Mouse (Mus musculus): ENCODE measurements around the gene Tpbgl. TPM values are rescaled to one million over a fixed set of nuclear protein-coding genes. Genes with fewer than 3 reads are reported as not detected.

Tpbgl gene
- polyA plus RNA-seq, 1 experiment = 2.8 TPM

DNA sequence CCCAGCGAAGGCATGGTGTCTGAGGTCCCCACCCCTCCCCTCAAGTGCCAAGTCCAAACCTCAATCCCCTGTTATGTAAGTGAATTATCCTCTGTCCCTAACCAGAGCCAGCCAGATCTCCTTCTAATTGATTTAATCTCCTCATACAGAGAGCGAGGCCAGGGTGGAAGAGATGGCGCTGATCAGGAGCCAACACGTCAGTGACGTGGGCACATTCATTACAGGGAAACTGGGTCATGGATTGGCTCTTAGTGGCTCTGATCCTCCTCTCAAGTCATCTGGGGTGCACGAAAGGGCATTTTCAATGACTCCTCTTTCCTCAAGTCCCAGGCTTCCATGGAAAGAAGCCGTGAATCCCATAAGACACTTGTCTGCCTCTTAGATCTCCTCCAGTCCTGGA is 17.8 kb upstream of the Tpbgl start:
- Histone ChIP-seq H3K4me1 (ENCODE audit: control insufficient read depth, insufficient read depth, low read length) (no peaks in the 10 kb centered on the region), H3K4me3 (ENCODE audit: insufficient read depth, low read length) (no peak overlapping the region), H3K27ac (ENCODE audit: insufficient read depth, low read length) (no peak overlapping the region)
- no peak for TF ChIP-seq CTCF (IDR thresholded peaks at IDR 0.05; ENCODE audit: extremely low read depth, insufficient read depth, low read length)
- TF ChIP-seq POLR2A (IDR thresholded peaks at IDR 0.05; ENCODE audit: extremely low read depth, insufficient read depth, low read length) = no peak

DNA sequence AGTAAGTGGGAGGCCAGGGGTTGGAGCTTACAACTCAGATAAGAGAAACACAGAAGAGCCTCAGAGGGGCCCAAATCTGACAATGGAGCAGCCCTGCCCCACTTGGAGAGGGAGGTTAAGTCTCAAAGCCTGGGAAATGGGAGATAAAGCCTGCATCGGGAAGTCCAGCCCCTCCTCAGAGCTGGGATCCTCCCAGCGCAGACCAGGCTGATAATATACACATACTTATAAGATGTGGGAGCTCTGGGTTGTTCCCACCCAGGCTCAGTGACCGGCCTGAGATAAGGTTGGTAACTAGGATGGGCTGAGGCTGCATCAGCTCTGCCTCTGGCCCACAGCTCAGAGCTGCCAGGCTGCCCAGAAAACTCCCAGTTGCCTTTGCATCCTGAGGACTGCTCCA is 15.2 kb upstream of the Tpbgl start:
- H3K4me3 ChIP-seq (ENCODE audit: insufficient read depth, low read length) = no peak overlapping the region
- TF ChIP-seq POLR2A (IDR thresholded peaks at IDR 0.05; ENCODE audit: extremely low read depth, insufficient read depth, low read length) (no peak), CTCF (IDR thresholded peaks at IDR 0.05; ENCODE audit: extremely low read depth, insufficient read depth, low read length) (no peak)
- H3K4me1 ChIP-seq (ENCODE audit: control insufficient read depth, insufficient read depth, low read length) = no peaks in the 10 kb centered on the region
- H3K27ac ChIP-seq (ENCODE audit: insufficient read depth, low read length) = no peak overlapping the region

DNA sequence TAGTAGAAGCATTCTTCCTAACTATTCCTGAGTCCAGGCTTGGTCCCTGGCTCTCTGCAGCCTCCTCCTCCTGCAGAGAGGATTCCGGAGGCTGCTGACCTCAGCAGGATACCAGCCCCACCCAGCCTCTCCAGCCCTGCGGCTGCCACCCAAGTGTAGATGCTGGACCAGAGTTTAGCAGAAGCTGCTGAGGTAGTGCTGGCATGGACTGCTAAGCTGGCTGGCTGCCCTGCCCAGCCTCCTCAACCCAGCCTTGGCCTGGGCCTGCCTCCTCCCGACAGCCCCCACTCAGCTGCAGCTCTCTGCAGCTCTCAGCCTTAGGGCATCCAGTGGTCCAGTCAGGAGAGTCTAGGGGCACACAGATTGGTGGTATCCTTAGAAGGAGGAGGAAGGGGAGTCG is 14.3 kb upstream of the Tpbgl start:
- Histone ChIP-seq H3K27ac (ENCODE audit: insufficient read depth, low read length) (no peak overlapping the region), H3K4me3 (ENCODE audit: insufficient read depth, low read length) (no peak overlapping the region), H3K4me1 (ENCODE audit: control insufficient read depth, insufficient read depth, low read length) (no peaks in the 10 kb centered on the region)
- TF ChIP-seq POLR2A (IDR thresholded peaks at IDR 0.05; ENCODE audit: extremely low read depth, insufficient read depth, low read length) (no peak), CTCF (IDR thresholded peaks at IDR 0.05; ENCODE audit: extremely low read depth, insufficient read depth, low read length) (no peak)

GRCm38 (mm10) chr7:99633966-99634665 is 7.2 kb upstream of the Tpbgl start:
- TF ChIP-seq CTCF (IDR thresholded peaks at IDR 0.05; ENCODE audit: extremely low read depth, insufficient read depth, low read length) (no peak), POLR2A (IDR thresholded peaks at IDR 0.05; ENCODE audit: extremely low read depth, insufficient read depth, low read length) (no peak)
- H3K4me3 ChIP-seq (ENCODE audit: insufficient read depth, low read length) = no peak overlapping the region
- H3K27ac ChIP-seq (ENCODE audit: insufficient read depth, low read length) = no peak overlapping the region
- H3K4me1 ChIP-seq (ENCODE audit: control insufficient read depth, insufficient read depth, low read length) = no peaks in the 10 kb centered on the region

GRCm38 (mm10) chr7:99632286-99632685 is 5.4 kb upstream of the Tpbgl start:
- Histone ChIP-seq H3K4me3 (ENCODE audit: insufficient read depth, low read length) (no peak overlapping the region), H3K27ac (ENCODE audit: insufficient read depth, low read length) (no peak overlapping the region), H3K4me1 (ENCODE audit: control insufficient read depth, insufficient read depth, low read length) (no peaks in the 10 kb centered on the region)
- TF ChIP-seq CTCF (IDR thresholded peaks at IDR 0.05; ENCODE audit: extremely low read depth, insufficient read depth, low read length) = no peak
- TF ChIP-seq POLR2A (IDR thresholded peaks at IDR 0.05; ENCODE audit: extremely low read depth, insufficient read depth, low read length) = no peak

DNA sequence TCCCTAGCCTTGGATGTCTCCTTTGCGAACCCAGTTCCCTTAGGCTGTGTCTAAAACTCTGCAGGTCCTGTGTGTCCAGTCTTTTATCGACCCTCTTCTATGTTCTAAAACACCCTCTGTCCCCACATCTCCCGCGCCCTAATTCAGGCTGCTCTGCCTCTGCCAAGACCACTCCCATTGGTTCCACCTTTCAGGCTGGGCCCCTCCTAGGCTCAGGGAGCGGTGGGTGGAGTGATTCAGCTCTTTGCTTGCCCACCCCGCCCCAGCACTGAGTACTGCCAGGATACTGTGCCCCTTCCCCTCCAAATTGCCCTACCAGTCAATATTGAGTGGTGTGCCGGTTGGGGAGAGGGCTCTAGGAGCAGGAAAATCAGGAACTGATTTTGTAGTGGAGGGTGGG is 463 bp upstream of the Tpbgl start:
- Histone ChIP-seq H3K27ac (ENCODE audit: insufficient read depth, low read length) (no peak overlapping the region), H3K4me3 (ENCODE audit: insufficient read depth, low read length) (no peak overlapping the region; the same call in 1 of the 2 replicates), H3K4me1 (ENCODE audit: control insufficient read depth, insufficient read depth, low read length) (no peaks in the 10 kb centered on the region)
- TF ChIP-seq POLR2A (IDR thresholded peaks at IDR 0.05; ENCODE audit: extremely low read depth, insufficient read depth, low read length) (no peak), CTCF (IDR thresholded peaks at IDR 0.05; ENCODE audit: extremely low read depth, insufficient read depth, low read length) (no peak)

- Histone ChIP-seq H3K4me1 (ENCODE audit: control insufficient read depth, insufficient read depth, low read length) (no peaks in the 10 kb centered on the region), H3K27ac (ENCODE audit: insufficient read depth, low read length) (no peak overlapping the region), H3K4me3 (ENCODE audit: insufficient read depth, low read length) (peak overlapping the region; percentile 35)
- TF ChIP-seq POLR2A (IDR thresholded peaks at IDR 0.05; ENCODE audit: extremely low read depth, insufficient read depth, low read length) (no peak), CTCF (IDR thresholded peaks at IDR 0.05; ENCODE audit: extremely low read depth, insufficient read depth, low read length) (peak; percentile 62)
Observed at GRCm38 (mm10) chr7:99625722-99626375, 1.1 kb downstream of the Tpbgl start.

GRCm38 (mm10) chr7:99618860-99619259 is 8.0 kb downstream of the Tpbgl start:
- H3K27ac ChIP-seq (ENCODE audit: insufficient read depth, low read length) = no peak overlapping the region
- TF ChIP-seq POLR2A (IDR thresholded peaks at IDR 0.05; ENCODE audit: extremely low read depth, insufficient read depth, low read length) = no peak
- peak; percentile 68 for TF ChIP-seq CTCF (IDR thresholded peaks at IDR 0.05; ENCODE audit: extremely low read depth, insufficient read depth, low read length)
- H3K4me3 ChIP-seq (ENCODE audit: insufficient read depth, low read length) = no peak overlapping the region
- no peaks in the 10 kb centered on the region for H3K4me1 ChIP-seq (ENCODE audit: control insufficient read depth, insufficient read depth, low read length)

DNA sequence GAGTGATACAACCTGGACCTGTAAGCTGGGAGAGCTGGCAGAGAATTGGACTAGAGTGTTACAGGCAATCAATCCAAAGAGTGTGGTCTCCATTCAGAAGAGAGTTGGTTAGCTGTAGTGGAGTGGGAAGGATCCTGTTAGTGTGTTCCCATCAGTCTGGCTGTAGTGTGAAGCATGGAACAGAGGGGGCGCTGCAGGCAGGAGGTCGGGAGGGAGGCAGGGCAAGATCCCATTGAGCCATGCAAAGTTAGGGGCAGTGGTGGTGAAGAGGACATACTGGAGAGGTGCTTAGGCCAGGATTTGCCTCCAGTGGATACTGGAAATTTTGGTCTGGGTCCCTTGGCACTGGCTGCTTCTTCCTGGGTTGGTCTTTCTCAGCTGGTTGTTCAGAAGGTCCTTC is 8.6 kb downstream of the Tpbgl start:
- TF ChIP-seq CTCF (IDR thresholded peaks at IDR 0.05; ENCODE audit: extremely low read depth, insufficient read depth, low read length) (no peak), POLR2A (IDR thresholded peaks at IDR 0.05; ENCODE audit: extremely low read depth, insufficient read depth, low read length) (no peak)
- H3K27ac ChIP-seq (ENCODE audit: insufficient read depth, low read length) = no peak overlapping the region
- H3K4me3 ChIP-seq (ENCODE audit: insufficient read depth, low read length) = no peak overlapping the region
- H3K4me1 ChIP-seq (ENCODE audit: control insufficient read depth, insufficient read depth, low read length) = no peaks in the 10 kb centered on the region

- TF ChIP-seq CTCF (IDR thresholded peaks at IDR 0.05; ENCODE audit: extremely low read depth, insufficient read depth, low read length) = no peak
- no peak for TF ChIP-seq POLR2A (IDR thresholded peaks at IDR 0.05; ENCODE audit: extremely low read depth, insufficient read depth, low read length)
Observed at GRCm38 (mm10) chr7:99607632-99608031, 19.3 kb downstream of the Tpbgl start.

More at GRCm38 (mm10) chr7:99607632-99608031, 19.3 kb downstream of the Tpbgl start:
- H3K27ac ChIP-seq (ENCODE audit: insufficient read depth, low read length) = no peak overlapping the region
- no peak overlapping the region for H3K4me3 ChIP-seq (ENCODE audit: insufficient read depth, low read length)
- no peaks in the 10 kb centered on the region for H3K4me1 ChIP-seq (ENCODE audit: control insufficient read depth, insufficient read depth, low read length)

Measured in cortical plate, adult 2 months (tissue).